Mouse (Mus musculus) left cerebral cortex, postnatal 14 days (tissue): ENCODE results near the gene Creld2. TPM values are rescaled to one million over a fixed set of nuclear protein-coding genes. Genes with fewer than 3 reads are reported as not detected.
A peak's percentile ranks its signal among the peaks of the same experiment; 100 is the strongest.

Source experiments
- DNase-seq, 2 experiments: peaks; one replicate each; pipeline ENCODE4 v3.0.0; 2021 to 2022; ENCODE audit warnings: low spot score in 2 of 2, mixed read lengths in 1 of 2
- intact Hi-C: fragments of 180-260 bp; cut with DNase I; formaldehyde crosslinking; loops from one replicate; pipeline ENCODE4 v1.15.1; 2025
- total RNA-seq, 2 experiments: library from RNA; stranded (reverse); gene quantifications; 2 replicates each; pipeline ENCODE4 v1.2.3; 2021

Gene Creld2
- total RNA-seq, 2 experiments from 2014 or later, result 18.9 to 21.4 TPM

- intact Hi-C loops, result loop anchor here (5.0 to 10.0 kb wide), 2 partner anchors 35 to 257 kb away; partner anchors contain the start of genes Pim3 and Selenoo
- DNase-seq, result no peak
Observed at GRCm38 (mm10) chr15:88827466-88827865, 8.0 kb downstream of the Creld2 start.

GRCm38 (mm10) chr15:88827991-88828799, 8.7 kb downstream of the Creld2 start:
- intact Hi-C loops, result loop anchor here (1.0 to 10.0 kb wide), 4 partner anchors 34 to 257 kb away; partner anchors contain the start of genes Pim3 and Selenoo
- DNase-seq, result peak; percentile 46 to 66

DNA sequence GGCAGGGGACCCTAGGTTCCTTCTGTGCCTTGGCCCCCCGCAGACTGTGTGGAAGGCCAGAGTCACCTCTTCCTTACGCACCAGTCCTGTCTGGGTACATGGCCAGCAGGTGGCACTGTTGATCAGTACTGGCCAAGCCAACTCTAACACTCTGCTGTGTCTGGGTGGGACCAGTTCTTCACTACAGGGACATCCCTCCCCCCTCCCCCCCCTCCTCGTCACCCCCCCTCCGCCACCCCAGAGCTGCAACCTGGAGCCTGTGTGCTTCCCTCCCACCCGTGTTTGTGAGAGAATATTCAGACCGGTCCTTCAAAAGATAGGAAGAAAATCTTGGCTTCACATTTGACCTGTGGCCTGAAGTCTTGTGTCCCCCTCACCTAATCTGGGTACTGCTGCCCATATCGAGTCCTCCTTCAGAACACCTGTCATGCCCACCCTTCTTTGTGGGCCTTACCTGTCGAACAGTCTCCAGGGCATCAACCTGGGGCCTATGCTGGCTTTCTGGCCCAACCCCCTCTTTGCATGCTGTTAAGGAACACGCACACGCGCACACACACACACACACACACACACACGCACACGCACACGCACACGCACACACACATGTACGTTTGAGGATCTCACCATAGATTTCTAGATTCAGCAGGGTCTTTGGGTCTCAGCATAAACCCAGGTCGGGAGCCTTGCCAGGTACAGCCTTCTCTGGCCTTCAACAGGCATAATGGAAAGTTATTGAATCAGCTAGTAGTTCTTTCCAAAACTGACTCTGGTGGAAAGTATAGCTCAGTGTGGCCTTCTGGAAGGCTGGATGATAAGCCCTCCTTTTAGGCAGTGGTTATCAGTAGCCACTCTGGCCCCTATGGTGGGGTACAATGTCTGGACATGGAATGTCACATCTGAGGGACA, 9.6 kb downstream of the Creld2 start:
- intact Hi-C loops, result loop anchor here (1.0 to 10.0 kb wide), 4 partner anchors 33 to 256 kb away; partner anchors contain the start of genes Pim3 and Selenoo
- peak; percentile 89 to 90 for DNase-seq

DNA sequence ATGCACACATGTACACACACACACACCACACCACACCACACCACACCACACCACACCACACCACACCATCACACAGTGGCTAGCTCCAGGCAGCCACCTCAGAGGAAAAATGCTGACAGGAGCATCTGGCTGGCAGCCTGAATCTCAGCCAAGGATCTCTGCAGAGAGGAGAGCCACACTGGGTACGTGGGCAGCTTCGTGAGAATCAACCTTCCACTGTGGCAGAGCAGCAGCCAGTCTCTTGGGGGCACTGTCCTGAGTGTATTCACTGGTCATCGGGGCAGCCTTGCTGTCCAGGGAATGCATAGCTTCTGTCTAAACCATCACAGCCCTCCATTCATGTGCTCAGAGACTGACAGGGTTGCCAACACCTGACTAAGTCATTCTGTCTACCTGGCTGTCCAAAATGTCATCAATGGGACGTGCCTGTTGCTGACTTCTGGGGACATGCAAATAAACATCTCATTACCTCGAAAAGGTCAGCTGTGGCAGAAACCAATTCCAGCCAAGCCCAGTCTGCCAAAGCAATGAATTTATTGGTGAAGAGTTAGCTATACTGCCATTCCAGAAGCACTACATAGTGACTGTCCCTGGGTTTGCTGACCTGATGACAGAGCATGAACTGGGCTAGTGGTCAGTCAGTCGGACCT, 10.5 kb downstream of the Creld2 start:
- peak; percentile 42 to 69 for DNase-seq
- intact Hi-C loops, result loop anchor here (5.0 to 10.0 kb wide), 2 partner anchors 32 to 255 kb away; partner anchors contain the start of genes Pim3 and Selenoo

GRCm38 (mm10) chr15:88830696-88831095, 11.2 kb downstream of the Creld2 start:
- intact Hi-C loops, result no loop called here
- no peak for DNase-seq

DNA sequence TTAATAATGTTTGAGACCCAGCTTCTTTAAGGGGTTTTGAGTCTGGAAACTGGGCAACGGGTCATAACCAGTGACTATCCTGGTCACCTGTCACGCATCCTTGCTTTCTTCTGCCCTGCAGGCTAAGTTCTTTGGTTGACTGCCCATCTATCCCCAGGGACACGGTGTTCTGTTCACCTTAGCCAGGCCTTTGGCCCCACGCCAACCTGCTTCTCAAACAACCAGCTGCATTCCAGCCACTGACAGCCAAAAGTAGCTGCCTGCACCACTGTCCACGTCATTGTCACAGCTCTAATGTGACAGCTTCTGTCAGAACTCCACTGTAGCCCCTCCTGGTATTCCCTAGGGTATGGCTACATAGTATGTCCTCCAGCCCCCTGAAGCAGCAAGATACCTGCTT, 12.0 kb downstream of the Creld2 start:
- DNase-seq, result no peak
- intact Hi-C loops, result no loop called here

DNA sequence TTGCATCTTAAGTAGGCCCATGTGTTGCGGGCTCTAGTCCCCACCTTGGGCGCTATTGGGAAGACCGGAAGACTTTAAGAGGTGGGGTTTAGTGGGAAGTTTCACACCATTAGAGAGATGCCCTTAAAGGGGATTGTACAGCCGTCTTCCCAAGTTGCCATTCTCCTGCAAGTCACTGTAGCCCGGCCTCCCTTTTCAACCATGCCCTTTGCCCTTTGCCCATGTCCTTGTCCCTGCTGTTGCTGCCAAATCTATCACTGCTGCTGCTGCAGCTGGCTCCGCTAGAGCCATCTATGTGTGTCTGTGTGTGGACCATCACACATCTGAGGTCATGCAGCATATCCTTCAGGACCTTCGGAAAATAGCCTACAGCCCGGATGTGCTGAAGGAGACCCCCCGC, 13.1 kb downstream of the Creld2 start:
- no peak for DNase-seq
- intact Hi-C loops, result no loop called here

DNA sequence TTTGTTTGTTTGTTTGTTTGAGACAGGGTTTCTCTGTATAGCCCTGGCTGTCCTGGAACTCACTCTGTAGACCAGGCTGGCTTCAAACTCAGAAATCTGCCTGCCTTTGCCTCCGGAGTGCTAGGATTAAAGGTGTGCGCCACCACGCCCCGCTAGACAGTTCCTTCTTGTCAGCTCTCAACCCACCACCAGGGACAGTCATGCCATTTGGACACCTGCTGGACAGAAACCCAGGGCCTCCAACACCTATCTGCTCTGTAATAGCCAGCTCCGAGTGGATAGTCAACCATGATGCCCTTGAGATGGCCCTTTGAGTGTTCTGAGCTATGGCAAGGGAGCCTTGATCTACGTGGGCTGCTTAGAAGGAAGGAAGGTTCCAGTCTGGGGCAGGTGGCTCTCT, 16.6 kb downstream of the Creld2 start:
- DNase-seq, result no peak
- intact Hi-C loops, result no loop called here

- no peak for DNase-seq
- intact Hi-C loops, result no loop called here
Observed at GRCm38 (mm10) chr15:88836571-88836970, 17.1 kb downstream of the Creld2 start.

- DNase-seq, result peak in 1 of 2 experiments; percentile 58
- intact Hi-C loops, result no loop called here
Observed at GRCm38 (mm10) chr15:88837199-88837932, 17.9 kb downstream of the Creld2 start.

DNA sequence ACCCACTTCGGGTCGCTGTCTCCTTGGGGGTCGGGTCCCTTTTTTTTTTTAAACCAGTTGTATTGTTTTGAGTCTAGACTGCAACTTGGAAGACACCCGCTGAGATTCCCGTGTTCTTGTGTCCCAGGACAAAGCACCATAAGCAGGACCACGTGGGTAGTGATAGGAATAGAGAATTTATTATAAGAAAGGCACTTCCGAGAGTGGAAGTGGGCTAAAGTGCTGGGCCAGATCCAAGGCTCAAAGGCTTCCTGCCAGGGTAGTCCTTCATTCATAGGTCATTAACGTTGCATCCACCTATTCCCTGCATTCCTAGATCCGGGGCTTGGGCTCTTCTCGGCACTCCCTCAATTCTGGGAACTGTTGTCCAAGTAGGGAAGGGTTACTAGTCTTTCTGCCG, 18.5 kb downstream of the Creld2 start:
- intact Hi-C loops, result no loop called here
- DNase-seq, result no peak

DNA sequence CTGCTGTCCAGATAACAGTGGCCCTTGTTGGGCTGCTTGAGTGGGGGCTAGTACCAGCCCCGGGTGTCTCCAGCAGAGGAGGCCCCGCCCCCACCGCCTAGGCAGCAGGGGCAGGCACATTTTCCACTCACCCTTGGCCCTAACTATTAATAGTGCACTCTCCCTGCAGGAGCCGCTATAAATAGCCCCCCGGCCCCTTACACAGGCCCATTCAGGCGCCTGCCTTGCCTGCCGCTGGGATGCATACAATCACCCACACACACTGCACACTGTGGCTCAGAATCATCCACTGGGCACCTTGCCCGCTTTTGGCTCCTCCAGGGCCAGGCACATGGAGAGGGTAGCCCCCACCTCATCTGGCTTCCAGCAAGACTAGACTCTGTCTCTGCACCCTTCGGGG, 19.8 kb downstream of the Creld2 start:
- intact Hi-C loops, result no loop called here
- DNase-seq, result peak; percentile 77 to 82

DNA sequence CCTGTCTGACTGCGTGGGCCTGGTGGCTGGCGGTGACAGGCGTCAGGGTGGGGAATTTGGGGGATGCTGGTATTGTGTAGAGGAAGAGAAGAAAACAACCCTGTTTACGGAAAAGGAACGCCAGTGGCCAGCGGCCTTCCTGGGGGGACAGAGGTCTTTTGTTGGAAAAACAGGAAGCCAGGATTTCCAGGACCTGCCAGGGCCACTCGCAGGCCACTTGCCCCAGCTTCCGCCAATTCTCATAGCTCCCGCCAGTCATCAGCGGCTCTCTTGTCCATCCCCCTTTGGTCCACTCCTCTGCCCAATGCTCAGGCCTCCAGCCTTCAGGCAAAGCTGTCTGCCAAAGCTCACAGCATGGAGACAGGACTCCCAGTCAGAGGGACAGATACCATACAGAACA, 20.7 kb downstream of the Creld2 start:
- intact Hi-C loops, result no loop called here
- no peak for DNase-seq

- intact Hi-C loops, result no loop called here
- no peak for DNase-seq
Observed at GRCm38 (mm10) chr15:88841160-88841559, 21.7 kb downstream of the Creld2 start.

- intact Hi-C loops, result no loop called here
- DNase-seq, result no peak
Observed at GRCm38 (mm10) chr15:88841580-88842299, 22.3 kb downstream of the Creld2 start.

- DNase-seq, result no peak
- intact Hi-C loops, result no loop called here
Observed at GRCm38 (mm10) chr15:88842300-88842673, 22.8 kb downstream of the Creld2 start.

DNA sequence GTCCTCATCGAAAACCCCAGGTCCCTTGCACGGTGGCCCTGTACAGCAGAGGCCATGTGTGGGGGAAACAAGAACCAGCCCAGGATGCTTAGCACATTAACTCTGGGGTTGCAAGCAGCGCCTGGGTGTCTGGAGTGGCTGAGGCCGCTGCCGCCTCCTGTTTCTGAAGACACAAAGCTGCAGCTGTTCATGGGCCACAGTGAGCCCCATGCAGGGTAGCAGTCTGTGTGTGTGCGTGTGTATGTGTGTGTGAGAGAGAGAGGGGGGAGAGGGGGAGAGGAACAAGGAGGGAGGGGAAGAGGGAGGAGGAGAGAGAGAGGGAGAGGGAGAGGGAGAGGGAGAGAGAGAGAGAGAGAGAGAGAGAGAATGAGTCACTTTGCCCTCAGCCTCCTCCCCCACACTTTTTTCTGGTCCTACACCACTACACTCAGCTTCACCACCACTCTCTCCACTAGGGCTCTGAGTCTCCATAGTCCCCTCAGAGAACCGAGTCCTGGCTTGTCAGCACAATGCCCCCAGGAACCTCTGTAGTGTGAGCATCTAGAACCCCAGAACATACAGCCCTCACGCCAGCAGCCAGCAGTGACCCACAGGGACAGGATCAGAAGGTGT, 24.1 kb downstream of the Creld2 start:
- intact Hi-C loops, result no loop called here
- no peak for DNase-seq

- DNase-seq, result no peak
- intact Hi-C loops, result no loop called here
Observed at GRCm38 (mm10) chr15:88844966-88845365, 25.5 kb downstream of the Creld2 start.
